Mouse (Mus musculus) CH12.LX (cell line): Measurements from ENCODE around the gene Sacm1l. TPM values are rescaled to one million over a fixed set of nuclear protein-coding genes. Genes with fewer than 3 reads are reported as not detected.

ENCODE experiments used
- DNase-seq: peaks from one replicate; pipeline ENCODE4 v3.0.0-alpha.2; 2013; ENCODE audit errors: extremely low read depth
- H3K27ac ChIP-seq: 2 replicates; pipeline ENCODE4 v1.5.1; 2012; ENCODE audit warnings: low read depth, mild to moderate bottlenecking, control low read depth, moderate library complexity; ENCODE audit not compliant: insufficient read depth
- H3K27me3 ChIP-seq: replicated peaks from 2 replicates; pipeline ENCODE3; 2012; ENCODE audit warnings: inconsistent platforms
- H3K36me3 ChIP-seq, 2 experiments: replicated peaks in 1 of 2; 2 replicates each; pipeline versions ENCODE3 to v1.6.1; 2012; ENCODE audit warnings: inconsistent platforms in 1 of 2, low read length in 1 of 2, mild to moderate bottlenecking in 1 of 2, mixed read lengths in 1 of 2, moderate library complexity in 1 of 2; ENCODE audit not compliant: control insufficient read depth in 1 of 2, insufficient read depth in 1 of 2
- H3K4me1 ChIP-seq, 2 experiments: 2 replicates each; pipeline ENCODE4 v1.6.1; 2012; ENCODE audit warnings: inconsistent platforms in 1 of 2, moderate library complexity in 1 of 2; ENCODE audit not compliant: insufficient read depth in 2 of 2, control insufficient read depth in 1 of 2
- H3K4me2 ChIP-seq: 2 replicates; pipeline ENCODE4 v1.6.1; 2012; ENCODE audit warnings: low read depth, mild to moderate bottlenecking, control low read depth; ENCODE audit not compliant: poor library complexity, insufficient read depth, severe bottlenecking
- H3K4me3 ChIP-seq, 3 experiments: fragments of 150-350 bp in 1 of 3; sonication (generic) in 1 of 3; replicated peaks in 1 of 3; 2 replicates each; pipeline versions ENCODE3 to v1.5.1; 2011 to 2012; ENCODE audit warnings: low read depth in 2 of 3, low read length in 2 of 3, mild to moderate bottlenecking in 2 of 3, moderate library complexity in 2 of 3, control low read depth in 1 of 3, improper control_type of control experiment in 1 of 3, inconsistent platforms in 1 of 3, mixed read lengths in 1 of 3; ENCODE audit not compliant: poor library complexity in 1 of 3
- H3K79me2 ChIP-seq: replicated peaks from 2 replicates; pipeline ENCODE4 v1.6.1; 2012; ENCODE audit warnings: mild to moderate bottlenecking, moderate library complexity; ENCODE audit not compliant: control insufficient read depth, poor library complexity, insufficient read depth, severe bottlenecking; ENCODE audit errors: extremely low read depth
- H3K9ac ChIP-seq: 2 replicates; pipeline ENCODE4 v1.6.1; 2012; ENCODE audit warnings: low read depth, mild to moderate bottlenecking, control low read depth, moderate library complexity; ENCODE audit not compliant: insufficient read depth
- H3K9me3 ChIP-seq: replicated peaks from 2 replicates; pipeline ENCODE3; 2012; ENCODE audit warnings: low read length, inconsistent platforms, mixed read lengths
- CTCF ChIP-seq, 2 experiments: IDR thresholded peaks in 1 of 2; conservative IDR thresholded peaks in 1 of 2; 2 replicates each; pipeline ENCODE4 v1.5.1; 2011 to 2012; ENCODE audit warnings: low read depth in 2 of 2, low read length in 2 of 2, improper control_type of control experiment in 1 of 2, inconsistent platforms in 1 of 2, mild to moderate bottlenecking in 1 of 2, moderate library complexity in 1 of 2
- ELF1 ChIP-seq: IDR thresholded peaks from 2 replicates; pipeline ENCODE4 v1.6.1; 2014; ENCODE audit warnings: low read depth, mild to moderate bottlenecking, inconsistent platforms, low read length, improper control_type of control experiment
- HCFC1 ChIP-seq: IDR thresholded peaks from 2 replicates; pipeline ENCODE4 v1.6.1; 2012; ENCODE audit warnings: low read depth, mild to moderate bottlenecking, inconsistent platforms, low read length, improper control_type of control experiment
- JUN ChIP-seq: IDR thresholded peaks from 2 replicates; pipeline ENCODE4 v1.6.1; 2011; ENCODE audit warnings: low read depth, mild to moderate bottlenecking, low read length, improper control_type of control experiment, moderate library complexity; ENCODE audit not compliant: insufficient read depth
- JUND ChIP-seq: conservative IDR thresholded peaks from 2 replicates; pipeline ENCODE4 v1.6.1; 2011; ENCODE audit warnings: low read depth, low read length, improper control_type of control experiment
- KAT2A ChIP-seq: IDR thresholded peaks from 2 replicates; pipeline ENCODE4 v1.6.1; 2012; ENCODE audit warnings: low read length, improper control_type of control experiment, inconsistent platforms; ENCODE audit not compliant: insufficient replicate concordance
- MXI1 ChIP-seq: IDR thresholded peaks from 2 replicates; pipeline ENCODE4 v1.6.1; 2011; ENCODE audit warnings: mild to moderate bottlenecking, low read depth, low read length, improper control_type of control experiment
- PAX5 ChIP-seq: IDR thresholded peaks from 2 replicates; pipeline ENCODE4 v1.6.1; 2012; ENCODE audit warnings: low read length, inconsistent platforms, mixed read lengths
- RCOR1 ChIP-seq: conservative IDR thresholded peaks from 2 replicates; pipeline ENCODE4 v1.6.1; 2012; ENCODE audit warnings: low read depth, mild to moderate bottlenecking, inconsistent platforms, low read length, improper control_type of control experiment
- TBP ChIP-seq: conservative IDR thresholded peaks from 2 replicates; pipeline ENCODE4 v1.6.1; 2011; ENCODE audit warnings: low read depth, low read length, improper control_type of control experiment
- UBTF ChIP-seq: IDR thresholded peaks from 2 replicates; pipeline ENCODE4 v1.6.1; 2012; ENCODE audit warnings: low read depth, mild to moderate bottlenecking, inconsistent platforms, low read length, improper control_type of control experiment, moderate library complexity
- dilution Hi-C: fragments of 300-500 bp; cut with MboI; formaldehyde crosslinking; loops from 2 replicates; pipeline ENCODE4 v1.14.3; 2020; ENCODE audit warnings: low sequenced_read_pairs; ENCODE audit not compliant: extremely low pct_unique_long_range_greater_than_20kb, extremely low pct_ligation_motif_present
- in situ Hi-C: fragments of 300-500 bp; cut with MboI; formaldehyde crosslinking; loops from 3 replicates; pipeline ENCODE4 v1.14.3; 2019; ENCODE audit warnings: low sequenced_read_pairs, low pct_ligation_motif_present, low pct_unique_long_range_greater_than_20kb, mixed read lengths
- polyA plus RNA-seq: library from polyadenylated mRNA; unstranded; fragments of >175 nt; gene quantifications from 2 replicates; pipeline ENCODE4 v1.2.1, GENCODE M21; 2012; ENCODE audit warnings: low read depth; ENCODE audit not compliant: insufficient read length
- total RNA-seq, 2 experiments: library from RNA; depleted of rRNA; stranded (reverse); fragments of 300-350 nt in 1 of 2; fragments of >200 nt in 1 of 2; gene quantifications; 2 replicates each; pipeline ENCODE4 v1.2.3; 2012 to 2014

Sacm1l gene
- total and polyA plus RNA-seq, 3 experiments = 31.1 to 67.6 (median 37.4) TPM

DNA sequence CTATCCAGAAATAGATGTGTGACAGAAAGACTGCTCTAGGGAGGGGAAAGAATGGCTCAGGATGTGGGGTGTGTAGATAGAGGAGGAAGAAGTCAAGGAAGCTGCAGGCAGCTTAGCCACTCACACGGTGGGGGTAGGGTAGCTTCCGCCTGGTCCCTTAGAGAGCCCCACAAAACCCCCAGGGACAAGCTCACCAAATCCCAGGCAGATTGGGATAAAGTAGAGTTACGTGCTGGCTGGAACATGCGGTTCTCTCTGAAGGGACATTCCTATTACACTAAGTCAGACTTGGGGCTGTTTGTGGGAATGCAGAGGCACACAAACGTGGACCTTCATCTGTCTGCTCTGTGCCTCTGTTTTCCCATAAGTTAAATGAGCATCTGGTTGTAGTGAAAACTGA lies 38.6 kb upstream of the Sacm1l start:
- Histone ChIP-seq H3K27me3 (no peaks in the 10 kb centered on the region), H3K4me2 (no peak overlapping the region), H3K79me2 (peaks cover 92% of the 10 kb centered on the region), H3K4me1 (peaks cover 23 to 92% of the 10 kb centered on the region in 2 experiments), H3K9ac (no peak overlapping the region), H3K4me3 (no peak overlapping the region), H3K36me3 (peaks cover 36 to 89% of the 10 kb centered on the region in 2 experiments), H3K27ac (no peak overlapping the region), H3K9me3 (no peaks in the 10 kb centered on the region)
- in situ Hi-C loops = no loop called here
- no peak for TF ChIP-seq PAX5
- TF ChIP-seq UBTF = no peak
- no peak for TF ChIP-seq ELF1
- TF ChIP-seq HCFC1 = no peak
- no peak for TF ChIP-seq TBP
- no peak for TF ChIP-seq JUND
- TF ChIP-seq RCOR1 = no peak
- TF ChIP-seq CTCF (conservative IDR thresholded peaks at IDR 0.05 in 1 of 2, IDR thresholded peaks at IDR 0.05 in 1 of 2; ENCODE audit: low read depth in 2 of 2, low read length in 2 of 2) = no peak
- TF ChIP-seq JUN = no peak
- TF ChIP-seq KAT2A = no peak
- dilution Hi-C loops = no loop called here
- DNase-seq = no peak

DNA sequence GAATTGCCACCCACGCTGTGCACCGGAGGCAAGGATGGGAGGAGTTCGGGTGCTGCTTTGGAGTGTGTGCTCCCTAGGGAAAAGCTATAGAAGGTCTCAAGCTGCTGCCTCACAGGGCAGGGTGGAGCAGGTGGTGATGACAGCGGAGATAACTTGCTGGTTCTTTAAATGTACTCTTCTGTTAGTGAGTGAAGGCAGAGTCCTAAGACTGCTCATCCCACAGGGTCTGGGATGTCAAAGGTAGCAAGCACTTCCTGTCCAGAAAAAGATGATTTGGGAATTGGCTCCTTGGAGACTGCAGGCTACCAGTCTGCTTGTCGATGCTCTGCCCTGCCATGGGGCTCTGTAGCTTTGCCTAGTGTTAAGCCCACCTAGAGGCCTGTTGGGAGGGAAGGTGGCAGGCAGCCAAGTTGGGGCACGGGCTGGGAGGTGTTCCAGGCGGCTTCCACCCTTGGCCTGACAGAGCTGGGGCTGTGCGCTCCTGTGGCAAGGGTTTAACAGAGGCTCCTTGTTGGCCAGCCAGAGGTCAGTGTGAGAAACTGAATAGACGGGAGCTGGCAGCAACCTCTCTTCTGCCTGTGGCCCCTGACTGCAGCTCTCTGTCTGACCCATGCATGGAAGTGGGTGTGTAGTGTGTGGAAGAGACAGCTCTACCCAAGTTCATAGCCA lies 37.5 kb upstream of the Sacm1l start:
- H3K4me2 ChIP-seq = no peak overlapping the region
- H3K27ac ChIP-seq = no peak overlapping the region
- TF ChIP-seq CTCF (conservative IDR thresholded peaks at IDR 0.05 in 1 of 2, IDR thresholded peaks at IDR 0.05 in 1 of 2; ENCODE audit: low read depth in 2 of 2, low read length in 2 of 2) = no peak
- no peak for DNase-seq
- no peak overlapping the region for H3K9ac ChIP-seq
- H3K4me1 ChIP-seq = peaks cover 16 to 91% of the 10 kb centered on the region in 2 experiments
- no peaks in the 10 kb centered on the region for H3K27me3 ChIP-seq
- peaks cover 91% of the 10 kb centered on the region for H3K79me2 ChIP-seq
- dilution Hi-C loops = no loop called here
- no peak overlapping the region for H3K4me3 ChIP-seq
- no peaks in the 10 kb centered on the region for H3K9me3 ChIP-seq
- in situ Hi-C loops = no loop called here
- peaks cover 26 to 83% of the 10 kb centered on the region in 2 experiments for H3K36me3 ChIP-seq

DNA sequence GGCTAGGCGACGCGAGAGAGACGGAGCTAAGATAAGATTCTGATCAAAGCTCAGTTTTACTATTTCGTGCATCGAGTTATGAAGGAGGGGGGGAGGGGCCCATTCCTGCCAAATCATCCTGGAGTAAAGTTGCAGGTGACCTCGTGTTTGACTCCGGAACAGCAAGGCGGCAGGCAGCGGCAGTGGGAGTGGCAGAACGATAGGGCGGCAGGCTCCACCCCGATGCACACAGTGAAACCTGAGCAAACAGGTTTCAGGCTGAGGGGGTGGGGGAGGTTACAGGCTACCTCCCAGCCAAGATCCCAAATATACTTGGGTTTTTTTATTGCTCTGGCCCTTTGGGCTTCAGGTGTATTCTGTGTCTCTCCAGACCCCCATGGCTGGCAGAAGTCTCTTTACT lies 32.9 kb upstream of the Sacm1l start:
- no peak for DNase-seq
- in situ Hi-C loops = no loop called here
- dilution Hi-C loops = no loop called here
- H3K79me2 ChIP-seq = peaks cover 63% of the 10 kb centered on the region
- peaks cover 37 to 85% of the 10 kb centered on the region in 2 experiments for H3K36me3 ChIP-seq
- no peak for TF ChIP-seq MXI1
- H3K9me3 ChIP-seq = no peaks in the 10 kb centered on the region
- no peak overlapping the region for H3K9ac ChIP-seq
- H3K27me3 ChIP-seq = no peaks in the 10 kb centered on the region
- no peak overlapping the region for H3K4me3 ChIP-seq
- H3K4me2 ChIP-seq = no peak overlapping the region
- no peak overlapping the region for H3K27ac ChIP-seq
- H3K4me1 ChIP-seq = peaks cover 8 to 89% of the 10 kb centered on the region in 2 experiments; a peak in 3 of 4 replicates
